Mouse (Mus musculus) liver, embryonic 15.5 days (tissue): ENCODE measurements around the gene Tpx2. TPM values are rescaled to one million over a fixed set of nuclear protein-coding genes. Genes with fewer than 3 reads are reported as not detected.

ENCODE experiments used
- ATAC-seq: fragments of 200-750 bp; cut with Nextera tagmentation; 2 replicates; pipeline ENCODE4 v1.8.0; 2017; ENCODE audit warnings: moderate number of reproducible peaks, mild to moderate bottlenecking, moderate library complexity; ENCODE audit not compliant: insufficient read depth
- H3K27ac ChIP-seq: fragments of 300-500 bp; sonication (generic); replicated peaks from 2 replicates; pipeline ENCODE4 v1.5.1; 2015; ENCODE audit warnings: mild to moderate bottlenecking, inconsistent platforms
- H3K27me3 ChIP-seq: fragments of 300-500 bp; sonication (generic); 2 replicates; pipeline ENCODE4 v1.6.1; 2015; ENCODE audit warnings: mild to moderate bottlenecking, inconsistent platforms
- H3K36me3 ChIP-seq: fragments of 300-500 bp; sonication (generic); replicated peaks from 2 replicates; pipeline ENCODE4 v1.6.1; 2015; ENCODE audit warnings: moderate library complexity, mild to moderate bottlenecking, inconsistent platforms
- H3K4me1 ChIP-seq: fragments of 300-500 bp; sonication (generic); replicated peaks from 2 replicates; pipeline ENCODE4 v1.6.1; 2015; ENCODE audit warnings: inconsistent platforms
- H3K4me2 ChIP-seq: fragments of 300-500 bp; sonication (generic); 2 replicates; pipeline ENCODE4 v1.6.1; 2015; ENCODE audit warnings: moderate library complexity, mild to moderate bottlenecking, inconsistent platforms
- H3K4me3 ChIP-seq: fragments of 300-500 bp; sonication (generic); replicated peaks from 2 replicates; pipeline ENCODE4 v1.5.1; 2015; ENCODE audit warnings: mild to moderate bottlenecking, inconsistent platforms
- H3K9ac ChIP-seq: fragments of 300-500 bp; sonication (generic); 2 replicates; pipeline ENCODE4 v1.6.1; 2015; ENCODE audit warnings: moderate library complexity, mild to moderate bottlenecking, inconsistent platforms
- H3K9me3 ChIP-seq: fragments of 300-500 bp; sonication (generic); replicated peaks from 2 replicates; pipeline ENCODE4 v1.6.1; 2016; ENCODE audit warnings: inconsistent platforms
- WGBS: fragments of 180-500 bp; shearing (Covaris S2); methylation state at CpG from one replicate; pipeline ENCODE4 v1.1.7; 2015; ENCODE audit warnings: mixed read lengths; ENCODE audit not compliant: insufficient replicate concordance; 5-methylcytosine and 5-hydroxymethylcytosine counted together
- polyA plus RNA-seq: library from polyadenylated mRNA; unstranded; fragments of >200 nt; fragmentation: Nextera tagmentation; extraction: Ambion mirVana; gene quantifications from 2 replicates; pipeline ENCODE4 v1.2.1, GENCODE M21; 2015

The Tpx2 gene
- polyA plus RNA-seq, 1 experiment from 2014 or later = 59.4 TPM

DNA sequence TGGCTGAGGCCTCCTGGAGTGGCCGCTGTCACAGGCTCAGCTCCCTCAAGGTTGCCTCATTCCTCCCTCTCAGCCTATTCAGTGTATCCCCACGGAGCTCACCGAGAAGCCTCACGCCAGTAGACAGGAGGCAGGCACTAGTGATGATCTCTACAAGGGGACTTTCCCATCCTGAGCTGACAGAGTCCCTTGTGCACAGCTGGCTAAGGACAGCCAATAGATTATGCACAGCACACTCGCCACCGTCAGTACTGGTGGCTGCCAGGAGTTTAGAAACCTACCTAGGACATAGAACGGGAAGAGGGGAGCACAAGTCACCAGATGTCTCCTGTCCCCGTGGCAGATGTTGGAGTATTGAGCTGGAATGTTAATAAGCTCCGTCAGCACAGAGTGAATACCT lies 69.9 kb downstream of the Tpx2 start:
- H3K36me3 ChIP-seq = no peaks in the 10 kb centered on the region
- WGBS = 55% methylated on average over 9 of the region's 9 CpGs
- peaks cover 28% of the 10 kb centered on the region for H3K27me3 ChIP-seq
- no peak overlapping the region for H3K4me2 ChIP-seq
- H3K4me1 ChIP-seq = peaks cover 6% of the 10 kb centered on the region
- no peak for ATAC-seq
- no peak overlapping the region for H3K9ac ChIP-seq
- no peaks in the 10 kb centered on the region for H3K9me3 ChIP-seq
- H3K27ac ChIP-seq = no peak overlapping the region
- no peak overlapping the region for H3K4me3 ChIP-seq

DNA sequence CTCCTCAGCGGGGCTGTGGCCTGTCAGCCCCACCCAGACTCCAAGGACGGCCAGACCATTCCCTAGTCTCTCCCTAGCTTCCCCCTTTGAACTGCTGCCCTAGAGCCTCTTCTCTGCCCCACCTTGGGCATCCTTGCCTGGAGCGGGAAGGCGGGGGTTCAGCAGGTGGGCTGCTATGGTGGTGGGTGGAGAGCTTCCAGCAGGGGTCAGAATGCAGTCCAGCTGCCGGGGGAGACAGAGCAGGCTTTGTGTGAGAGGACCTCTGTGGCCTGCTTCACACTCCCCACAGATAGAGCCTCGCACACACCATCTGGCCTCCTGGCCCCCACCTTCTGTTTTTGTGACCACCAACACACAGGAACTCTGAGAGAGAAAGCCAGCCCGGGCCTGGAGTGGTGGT lies 74.6 kb downstream of the Tpx2 start:
- no peak overlapping the region for H3K4me2 ChIP-seq
- no peaks in the 10 kb centered on the region for H3K4me1 ChIP-seq
- H3K9ac ChIP-seq = no peak overlapping the region
- H3K27me3 ChIP-seq = peaks cover 2% of the 10 kb centered on the region
- 50% methylated on average over 7 of the region's 7 CpGs for WGBS
- no peak for ATAC-seq
- H3K4me3 ChIP-seq = no peak overlapping the region
- H3K9me3 ChIP-seq = no peaks in the 10 kb centered on the region
- no peak overlapping the region for H3K27ac ChIP-seq
- no peaks in the 10 kb centered on the region for H3K36me3 ChIP-seq

DNA sequence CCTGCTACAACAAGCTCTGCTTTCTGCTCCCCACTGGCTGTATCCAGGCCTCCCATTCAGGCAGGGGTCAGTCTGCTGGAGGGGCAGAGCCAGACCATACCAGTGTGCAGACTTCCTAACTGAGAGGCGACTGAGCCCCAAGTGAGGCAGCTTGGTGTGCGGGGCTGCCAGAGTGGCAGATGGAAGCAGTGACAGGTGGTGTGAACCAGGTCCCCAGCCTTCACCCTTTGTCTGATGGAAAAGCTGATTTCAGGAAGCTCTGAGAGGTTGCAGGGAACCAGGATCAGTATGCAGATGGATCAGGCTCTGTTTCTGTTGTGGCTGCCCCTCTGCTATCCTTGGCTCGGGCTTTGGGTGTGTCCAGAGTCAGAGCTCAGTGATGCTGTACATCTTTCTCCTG lies 75.9 kb downstream of the Tpx2 start:
- Histone ChIP-seq H3K4me3 (no peak overlapping the region), H3K4me1 (no peaks in the 10 kb centered on the region), H3K4me2 (no peak overlapping the region), H3K27me3 (no peaks in the 10 kb centered on the region), H3K9ac (no peak overlapping the region), H3K9me3 (no peaks in the 10 kb centered on the region), H3K27ac (no peak overlapping the region), H3K36me3 (no peaks in the 10 kb centered on the region)
- no peak for ATAC-seq
- WGBS = 60% methylated on average over 3 of the region's 3 CpGs

DNA sequence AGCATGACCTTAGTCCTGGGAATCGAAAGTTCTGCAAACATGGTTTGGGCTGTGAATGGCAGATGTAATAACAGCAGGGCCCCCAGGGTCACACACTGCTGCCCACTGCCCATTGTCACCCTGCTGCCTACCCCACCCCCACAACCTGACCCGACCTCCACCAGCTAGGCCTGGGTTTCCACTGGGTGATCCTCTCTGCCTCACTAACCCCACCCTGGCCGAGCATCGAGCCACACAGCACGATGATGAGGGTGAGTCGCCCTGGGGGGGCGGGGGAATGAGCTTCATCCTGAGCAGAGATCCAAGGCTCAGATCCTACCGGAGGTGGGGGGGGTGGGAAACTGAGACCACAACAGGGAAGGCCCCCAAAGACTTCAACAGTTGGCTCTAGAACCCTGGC lies 76.4 kb downstream of the Tpx2 start:
- Histone ChIP-seq H3K4me3 (no peak overlapping the region), H3K4me2 (no peak overlapping the region), H3K9ac (no peak overlapping the region), H3K9me3 (no peaks in the 10 kb centered on the region), H3K4me1 (no peaks in the 10 kb centered on the region), H3K36me3 (no peaks in the 10 kb centered on the region), H3K27me3 (no peaks in the 10 kb centered on the region), H3K27ac (no peak overlapping the region)
- ATAC-seq = no peak
- WGBS = 45% methylated on average over 8 of the region's 8 CpGs

DNA sequence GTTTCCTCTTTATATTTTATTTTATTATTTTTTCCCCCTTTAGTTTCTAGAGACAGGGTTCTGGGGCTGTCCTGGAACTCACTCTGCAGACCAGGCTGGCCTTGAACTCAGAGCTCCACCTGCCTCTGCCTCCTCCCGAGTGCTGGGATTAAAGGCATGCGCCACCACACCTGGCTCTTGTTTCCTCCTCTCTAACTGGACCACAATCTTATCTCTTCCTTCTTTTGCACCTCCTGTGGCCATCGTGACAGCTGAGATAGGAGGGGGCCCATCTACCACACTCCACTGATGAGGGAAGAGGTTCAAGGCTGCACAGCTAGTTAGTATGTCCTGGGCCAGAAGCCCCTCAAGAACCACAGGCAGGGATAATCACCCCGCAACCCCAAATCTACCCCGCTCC lies 76.8 kb downstream of the Tpx2 start:
- ATAC-seq = no peak
- WGBS = 36% methylated on average over 5 of the region's 5 CpGs
- H3K4me1 ChIP-seq = no peaks in the 10 kb centered on the region

DNA sequence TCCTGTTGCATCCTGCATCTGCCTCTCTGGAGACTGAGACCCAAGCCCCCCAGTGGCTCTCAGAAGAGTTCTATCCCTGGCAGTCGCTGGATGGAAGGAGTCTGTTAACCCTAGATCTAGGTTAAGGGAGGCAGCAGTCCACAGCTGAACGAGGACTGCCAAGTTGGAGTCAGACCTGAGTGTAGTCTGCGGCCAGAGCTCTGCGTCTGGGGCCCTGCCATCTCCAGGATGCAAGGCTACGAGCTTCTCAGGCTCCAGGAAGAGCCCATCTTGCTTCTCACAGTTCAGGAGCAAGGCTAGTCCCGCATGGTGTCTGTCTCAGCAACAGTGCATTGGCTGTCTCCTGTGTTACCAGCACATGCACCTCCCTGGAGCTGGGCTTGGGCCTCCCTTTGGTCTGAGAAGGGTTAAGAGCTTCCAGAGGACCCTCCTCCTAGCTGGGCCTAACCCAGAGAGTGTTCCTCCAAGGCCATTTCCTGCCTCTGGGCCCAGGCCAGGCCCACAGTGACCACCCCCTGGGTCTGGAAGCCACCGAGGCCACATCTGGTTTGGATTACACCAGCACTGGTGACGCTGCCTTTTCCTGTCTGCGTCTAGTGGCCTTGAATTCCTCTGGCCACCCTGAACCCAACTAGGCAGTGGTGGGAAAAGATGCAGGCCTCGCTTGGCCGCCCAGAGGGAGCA lies 77.6 kb downstream of the Tpx2 start:
- Histone ChIP-seq H3K36me3 (no peaks in the 10 kb centered on the region), H3K4me3 (no peak overlapping the region), H3K27ac (no peak overlapping the region), H3K9ac (no peak overlapping the region), H3K4me1 (no peaks in the 10 kb centered on the region), H3K4me2 (no peak overlapping the region), H3K27me3 (no peaks in the 10 kb centered on the region), H3K9me3 (no peaks in the 10 kb centered on the region)
- ATAC-seq = peak; percentile 41; the same call in 1 of the 2 replicates
- 36% methylated on average over 11 of the region's 11 CpGs for WGBS

More for the DNA sequence above, 76.8 kb downstream of the Tpx2 start:
- H3K27ac ChIP-seq = no peak overlapping the region
- no peaks in the 10 kb centered on the region for H3K36me3 ChIP-seq
- H3K4me2 ChIP-seq = no peak overlapping the region
- H3K27me3 ChIP-seq = no peaks in the 10 kb centered on the region
- no peak overlapping the region for H3K4me3 ChIP-seq
- H3K9ac ChIP-seq = no peak overlapping the region
- H3K9me3 ChIP-seq = no peaks in the 10 kb centered on the region

DNA sequence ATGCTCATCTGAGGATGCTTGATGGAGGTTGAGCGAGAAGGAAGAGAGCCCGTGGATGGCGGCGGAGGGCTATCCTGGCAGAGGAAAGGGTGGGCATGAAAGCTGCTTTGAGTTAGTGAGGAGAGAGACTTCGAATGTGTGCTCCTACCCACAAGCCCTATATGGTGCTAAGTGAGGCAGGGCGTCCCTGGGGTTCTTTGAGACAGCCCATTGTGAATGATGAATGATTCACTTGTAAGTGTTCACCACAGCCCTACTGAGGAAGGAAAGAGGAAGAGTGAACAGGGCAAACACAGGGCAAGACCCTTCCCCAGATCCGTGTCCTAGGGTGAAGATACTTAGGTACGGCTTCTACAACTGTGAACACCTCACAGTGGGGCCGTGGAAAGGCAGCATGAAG lies 79.1 kb downstream of the Tpx2 start:
- no peaks in the 10 kb centered on the region for H3K27me3 ChIP-seq
- no peaks in the 10 kb centered on the region for H3K36me3 ChIP-seq
- no peak overlapping the region for H3K27ac ChIP-seq
- no peaks in the 10 kb centered on the region for H3K4me1 ChIP-seq
- no peak for ATAC-seq
- no peak overlapping the region for H3K4me3 ChIP-seq
- no peak overlapping the region for H3K9ac ChIP-seq
- 31% methylated on average over 9 of the region's 9 CpGs for WGBS
- no peak overlapping the region for H3K4me2 ChIP-seq
- no peaks in the 10 kb centered on the region for H3K9me3 ChIP-seq

DNA sequence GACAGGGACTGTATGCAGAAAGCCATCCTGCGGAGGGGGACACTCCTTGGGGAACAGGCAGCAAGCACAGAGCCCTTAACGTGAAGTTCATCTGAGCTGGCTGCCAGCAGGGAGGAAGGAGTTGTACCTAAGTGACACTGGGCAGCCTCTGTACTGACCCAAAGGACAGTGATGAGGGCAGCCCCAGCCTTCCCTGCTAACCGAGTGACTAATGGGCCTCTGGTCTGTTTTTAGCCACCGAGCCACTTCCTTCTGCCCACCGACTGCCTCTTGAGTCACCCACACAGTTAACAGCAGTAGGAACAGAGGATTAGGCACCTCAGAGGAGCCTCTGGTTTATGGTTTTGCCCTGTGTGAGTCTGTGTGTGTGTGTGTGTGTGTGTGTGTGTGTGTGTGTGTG lies 79.6 kb downstream of the Tpx2 start:
- H3K9ac ChIP-seq = no peak overlapping the region
- WGBS = 19% methylated on average over 5 of the region's 5 CpGs
- H3K27ac ChIP-seq = no peak overlapping the region
- H3K27me3 ChIP-seq = no peaks in the 10 kb centered on the region
- no peaks in the 10 kb centered on the region for H3K4me1 ChIP-seq
- H3K4me3 ChIP-seq = no peak overlapping the region
- ATAC-seq = no peak
- H3K36me3 ChIP-seq = no peaks in the 10 kb centered on the region
- no peaks in the 10 kb centered on the region for H3K9me3 ChIP-seq
- no peak overlapping the region for H3K4me2 ChIP-seq

DNA sequence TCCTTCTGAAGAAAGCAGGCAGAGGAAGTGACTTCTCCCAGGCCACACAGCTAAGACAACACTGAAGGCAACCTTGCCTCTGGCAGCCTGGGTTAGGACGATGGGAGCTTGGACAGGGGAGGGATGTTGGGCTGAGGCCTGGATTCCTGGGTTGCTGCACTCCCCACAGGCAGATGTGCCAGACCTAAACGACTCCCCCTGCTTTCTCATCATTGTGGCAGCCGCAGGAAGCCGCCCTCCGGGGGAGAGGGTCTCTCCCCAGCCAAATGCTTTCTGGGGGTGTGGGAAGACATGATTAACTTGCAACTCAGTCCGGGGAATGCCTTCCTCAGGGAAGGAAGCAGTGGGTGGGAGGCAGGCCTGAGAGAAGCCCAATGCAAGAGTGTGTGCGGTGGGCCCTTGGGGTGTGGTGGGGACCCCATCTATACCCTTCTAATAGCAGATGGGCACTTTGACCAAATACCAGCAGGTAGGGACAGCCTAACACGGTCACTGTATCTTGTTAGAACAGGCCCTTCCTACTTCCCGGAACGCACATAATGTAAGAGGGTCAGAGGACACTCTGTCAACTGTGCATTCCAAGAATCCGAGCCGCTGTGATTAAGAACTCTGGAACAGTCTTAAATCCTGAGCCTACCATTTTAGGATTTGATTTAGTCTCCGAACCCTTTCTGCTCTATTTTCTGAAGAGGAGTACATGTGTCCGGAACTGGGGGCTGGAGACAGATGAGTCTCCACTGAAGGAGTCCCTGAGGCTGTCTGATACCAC lies 80.6 kb downstream of the Tpx2 start:
- H3K4me1 ChIP-seq = no peaks in the 10 kb centered on the region
- H3K9ac ChIP-seq = no peak overlapping the region
- H3K27me3 ChIP-seq = no peaks in the 10 kb centered on the region
- H3K4me3 ChIP-seq = no peak overlapping the region
- no peaks in the 10 kb centered on the region for H3K9me3 ChIP-seq
- no peak for ATAC-seq
- H3K27ac ChIP-seq = 0 out of 2 replicates have a peak overlapping the region, but pooled peaks have one; percentile 24
- H3K36me3 ChIP-seq = no peaks in the 10 kb centered on the region
- 47% methylated on average over 14 of the region's 14 CpGs for WGBS
- H3K4me2 ChIP-seq = no peak overlapping the region

DNA sequence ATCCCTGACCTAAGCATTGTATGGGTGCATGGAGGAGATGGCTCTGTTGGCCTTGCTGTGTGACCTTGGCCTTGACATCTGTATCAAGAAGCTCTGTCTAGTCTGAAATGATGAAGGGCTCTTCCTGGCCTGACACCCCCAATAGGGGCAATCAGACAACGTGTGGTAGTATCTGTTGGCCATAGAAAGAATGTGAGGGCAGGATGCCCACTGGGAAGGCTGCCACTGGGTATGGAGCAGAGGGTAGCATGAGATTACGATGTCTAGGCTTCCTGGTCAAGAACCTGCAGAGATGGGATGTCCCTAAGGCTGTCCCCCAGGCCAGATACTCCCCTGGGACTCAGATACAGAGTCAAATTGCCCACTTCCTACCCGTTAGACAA lies 81.2 kb downstream of the Tpx2 start:
- Histone ChIP-seq H3K4me2 (no peak overlapping the region), H3K36me3 (no peaks in the 10 kb centered on the region), H3K4me1 (no peaks in the 10 kb centered on the region), H3K27me3 (no peaks in the 10 kb centered on the region), H3K27ac (no peak overlapping the region), H3K9me3 (no peaks in the 10 kb centered on the region), H3K9ac (no peak overlapping the region), H3K4me3 (no peak overlapping the region)
- 32% methylated on average over 3 of the region's 3 CpGs for WGBS
- ATAC-seq = no peak

DNA sequence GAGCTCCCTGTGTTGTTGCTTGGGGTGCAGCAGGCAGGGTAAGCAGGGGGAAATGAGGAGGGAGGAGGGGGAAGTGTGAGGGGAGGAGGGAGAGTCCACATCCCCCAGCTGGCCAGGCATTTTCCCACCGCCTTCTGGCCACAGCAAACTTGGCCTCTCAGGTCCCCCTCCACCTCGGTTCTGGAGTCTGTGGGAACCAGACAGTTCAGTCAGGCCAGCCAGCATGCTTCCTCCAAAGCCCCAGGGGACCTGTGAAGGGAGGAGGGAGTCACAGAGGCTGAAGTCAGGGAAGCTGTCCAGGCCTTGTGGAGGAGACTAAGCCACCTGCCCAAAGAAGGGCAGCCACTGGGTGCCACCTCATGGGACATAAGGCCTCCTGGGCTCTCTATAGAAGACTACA lies 82.5 kb downstream of the Tpx2 start:
- H3K36me3 ChIP-seq = no peaks in the 10 kb centered on the region
- no peaks in the 10 kb centered on the region for H3K4me1 ChIP-seq
- no peak overlapping the region for H3K9ac ChIP-seq
- no peak overlapping the region for H3K27ac ChIP-seq
- H3K4me2 ChIP-seq = no peak overlapping the region
- no peaks in the 10 kb centered on the region for H3K9me3 ChIP-seq
- no peak for ATAC-seq
- H3K27me3 ChIP-seq = no peaks in the 10 kb centered on the region
- 34% methylated on average over 2 of the region's 2 CpGs for WGBS
- no peak overlapping the region for H3K4me3 ChIP-seq
